Mouse (Mus musculus) layer of hippocampus, postnatal 14 days (tissue): ENCODE measurements around the gene Zbtb18. TPM values are rescaled to one million over a fixed set of nuclear protein-coding genes. Genes with fewer than 3 reads are reported as not detected.

ENCODE experiments used
- DNase-seq, 2 experiments: peaks; one replicate each; pipeline ENCODE4 v3.0.0; 2021 to 2022; ENCODE audit warnings: low spot score in 2 of 2, mixed read lengths in 1 of 2
- total RNA-seq, 2 experiments: library from RNA; stranded (reverse); gene quantifications; 2 replicates each; pipeline ENCODE4 v1.2.3; 2021

The Zbtb18 gene
- total RNA-seq, 2 experiments from 2014 or later, result 592 to 608 TPM

- DNase-seq, result no peak
These were observed 33.5 kb downstream of the Zbtb18 start for GRCm38 (mm10) chr1:177475542-177476197.

- no peak for DNase-seq
These were observed 36.4 kb downstream of the Zbtb18 start for GRCm38 (mm10) chr1:177478578-177478977.

- no peak for DNase-seq
These were observed 37.3 kb downstream of the Zbtb18 start for GRCm38 (mm10) chr1:177479356-177480004.

- DNase-seq, result no peak
These were observed 41.5 kb downstream of the Zbtb18 start for GRCm38 (mm10) chr1:177483612-177484011.

- DNase-seq, result no peak
These were observed 42.1 kb downstream of the Zbtb18 start for GRCm38 (mm10) chr1:177484280-177484679.

GRCm38 (mm10) chr1:177484680-177485079 lies 42.5 kb downstream of the Zbtb18 start:
- DNase-seq, result no peak

- no peak for DNase-seq
These were observed 47.7 kb downstream of the Zbtb18 start for GRCm38 (mm10) chr1:177489844-177490243.

GRCm38 (mm10) chr1:177490808-177491207 lies 48.7 kb downstream of the Zbtb18 start:
- no peak for DNase-seq

- DNase-seq, result no peak
These were observed 49.1 kb downstream of the Zbtb18 start for GRCm38 (mm10) chr1:177491280-177491679.

GRCm38 (mm10) chr1:177494306-177494705 lies 52.2 kb downstream of the Zbtb18 start:
- DNase-seq, result no peak

GRCm38 (mm10) chr1:177494913-177495542 lies 52.9 kb downstream of the Zbtb18 start:
- no peak for DNase-seq

Other genes with a start within 250 kb of the Zbtb18 start
- gene Akt3, start 184.1 kb upstream of the Zbtb18 start, total RNA-seq, result 100 to 1,000 TPM; 287 to 289 TPM